Mouse (Mus musculus): ENCODE measurements at regions not wholly inside any gene's neighbourhood (a gene's known extent, or its start where the extent isn't known, plus 50 kb on each side); places are given as distances from the start of the nearest gene placed in this dataset.

DNA sequence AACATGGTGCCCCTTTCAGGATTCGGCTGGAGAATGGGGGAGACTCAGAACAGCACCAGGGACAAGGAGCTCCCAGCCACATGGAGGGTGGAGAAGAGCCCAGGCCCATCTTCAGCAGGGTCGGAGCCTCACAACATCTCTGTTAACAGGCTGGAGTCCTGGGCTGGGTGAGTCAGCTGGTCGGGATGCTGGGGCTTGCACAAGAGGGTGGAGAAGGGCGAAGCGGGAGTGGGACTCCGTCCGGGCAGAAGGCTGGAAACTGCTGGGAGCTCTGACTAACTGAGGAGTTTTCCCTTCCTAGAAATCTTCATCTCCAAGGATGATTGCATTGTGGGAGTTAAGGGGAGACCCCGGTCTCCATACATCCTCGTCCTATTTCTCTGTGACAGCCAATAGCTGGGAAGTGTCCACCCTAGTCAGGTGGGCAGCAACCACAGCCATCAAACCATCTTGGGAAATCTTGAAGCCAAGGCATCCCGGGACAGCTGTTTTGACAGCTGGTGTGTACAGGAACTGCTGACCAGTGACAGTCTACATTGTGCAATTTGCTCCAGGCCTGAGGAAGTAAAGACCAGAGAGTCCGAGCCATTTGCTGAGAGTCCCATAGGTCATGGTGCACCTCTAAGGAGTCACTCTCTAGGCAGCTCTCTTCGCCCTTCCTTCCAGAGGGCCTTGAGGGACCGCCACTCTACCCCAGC is 247.4 kb downstream of the Bcl11b start:
- no peak overlapping the region for H3K27ac ChIP-seq
- TF ChIP-seq CTCF (IDR thresholded peaks at IDR 0.05), result no peak
- intact Hi-C loops (cut with DNase I), result no loop called here
- DNase-seq (ENCODE audit: extremely low spot score in 1 of 2, low spot score in 2 of 2), result no peak
- no peak overlapping the region for H3K4me3 ChIP-seq

DNA sequence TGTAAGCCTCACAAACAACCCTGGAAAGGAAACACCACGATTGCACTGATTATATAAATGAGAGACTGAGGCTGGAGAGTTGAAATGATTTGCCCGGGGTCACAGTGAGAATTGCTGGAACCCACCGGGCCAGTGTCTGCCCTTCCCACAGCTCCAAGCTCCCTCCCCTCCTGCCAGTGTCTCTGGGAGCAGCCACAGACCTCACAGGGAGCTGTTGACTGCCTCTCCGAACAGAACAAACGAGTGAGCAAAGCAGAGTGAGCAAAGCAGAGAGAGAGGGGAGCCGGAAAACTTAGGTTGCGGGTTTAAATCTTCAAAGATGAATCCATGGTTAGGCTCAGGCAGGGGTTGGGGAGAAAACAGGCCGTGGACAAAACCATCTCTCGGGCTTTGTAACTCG is 246.2 kb downstream of the Bcl11b start:
- intact Hi-C loops (cut with DNase I), result no loop called here
- no peak for TF ChIP-seq CTCF (IDR thresholded peaks at IDR 0.05)
- Histone ChIP-seq H3K27ac (no peak overlapping the region), H3K4me3 (no peak overlapping the region)
- no peak for DNase-seq (ENCODE audit: extremely low spot score in 1 of 2, low spot score in 2 of 2)

DNA sequence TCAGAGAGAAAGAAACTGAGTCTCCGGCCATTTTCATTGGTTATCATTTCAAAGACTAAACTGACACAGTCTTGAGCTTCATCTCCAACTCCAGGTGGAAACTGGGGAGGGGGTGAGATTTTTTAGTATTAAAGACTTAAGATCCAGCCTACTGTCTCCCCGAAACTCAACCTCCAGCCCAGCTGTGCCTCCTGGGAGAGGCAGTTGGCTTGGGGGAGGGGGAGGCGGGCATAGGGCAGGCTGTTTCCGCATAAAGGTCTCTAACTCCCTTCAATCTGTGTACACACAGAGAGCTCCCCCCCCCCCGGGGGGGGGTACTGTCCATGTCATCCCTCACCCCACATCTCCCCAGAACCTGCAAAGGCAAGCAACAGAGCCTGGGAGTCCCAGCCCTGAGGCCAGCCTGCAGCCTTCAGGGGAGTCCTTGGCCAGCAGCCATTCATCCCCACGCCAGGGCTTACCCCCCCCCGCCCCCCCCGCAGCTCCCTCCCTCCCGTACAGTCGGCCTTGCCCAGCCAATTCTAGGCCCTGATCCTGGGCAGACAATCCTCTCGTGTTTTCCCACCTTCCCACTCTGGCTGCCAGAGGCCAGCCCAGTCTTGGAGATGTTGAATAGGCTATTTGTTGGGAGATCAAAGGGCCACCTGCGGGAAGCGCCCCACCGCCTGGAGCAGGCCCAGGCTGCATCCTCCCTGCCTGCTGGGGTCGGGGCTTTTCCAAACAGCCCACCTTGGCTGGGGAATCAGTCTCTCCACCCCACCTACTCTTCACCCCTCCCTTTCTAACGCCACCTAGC is 245.2 kb downstream of the Bcl11b start:
- Histone ChIP-seq H3K27ac (no peak overlapping the region), H3K4me3 (no peak overlapping the region)
- intact Hi-C loops (cut with DNase I), result no loop called here
- no peak for TF ChIP-seq CTCF (IDR thresholded peaks at IDR 0.05)
- DNase-seq (ENCODE audit: extremely low spot score in 1 of 2, low spot score in 2 of 2), result no peak

DNA sequence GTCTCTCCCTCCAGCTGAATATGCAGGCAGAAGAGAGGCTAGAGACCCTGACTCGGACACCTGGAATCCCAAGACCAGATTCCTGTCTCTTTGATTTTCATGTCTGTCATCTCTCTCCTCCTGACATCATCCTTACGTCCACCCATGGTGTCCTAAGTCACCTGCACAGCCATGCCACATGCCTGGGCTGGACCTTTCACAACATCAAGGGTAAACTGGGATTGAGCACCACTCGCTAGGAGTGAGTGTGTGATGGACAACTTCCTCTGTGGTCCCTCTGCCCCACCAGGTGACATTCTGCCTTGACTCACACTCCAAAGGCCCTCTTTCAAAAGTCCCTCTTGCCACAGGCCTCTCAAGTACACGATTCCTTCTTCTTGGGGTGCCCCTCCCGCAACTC is 244.1 kb downstream of the Bcl11b start:
- Histone ChIP-seq H3K27ac (no peak overlapping the region), H3K4me3 (no peak overlapping the region)
- no peak for DNase-seq (ENCODE audit: extremely low spot score in 1 of 2, low spot score in 2 of 2)
- TF ChIP-seq CTCF (IDR thresholded peaks at IDR 0.05), result no peak
- intact Hi-C loops (cut with DNase I), result no loop called here

DNA sequence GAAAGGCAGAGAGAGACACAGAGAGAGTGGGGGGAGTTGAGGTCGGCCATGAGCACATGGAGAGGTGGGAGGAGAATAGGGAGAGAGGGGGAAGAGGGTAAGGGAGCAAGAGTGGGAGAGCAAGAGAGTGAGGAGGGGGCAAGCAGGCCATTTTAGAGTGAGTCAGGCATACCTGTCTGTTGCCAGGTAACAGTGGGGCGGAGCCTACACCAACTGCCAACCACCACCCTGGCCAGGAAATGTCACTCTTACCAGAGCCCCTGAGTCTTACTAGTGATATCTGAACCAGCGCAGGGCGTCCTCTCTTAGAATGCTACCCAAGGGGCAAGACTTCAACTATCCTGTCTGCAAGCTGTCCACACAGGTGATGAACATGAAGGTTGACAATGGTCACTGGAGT is 243.5 kb downstream of the Bcl11b start:
- no peak overlapping the region for H3K27ac ChIP-seq
- H3K4me3 ChIP-seq, result no peak overlapping the region
- no peak for DNase-seq (ENCODE audit: extremely low spot score in 1 of 2, low spot score in 2 of 2)
- TF ChIP-seq CTCF (IDR thresholded peaks at IDR 0.05), result no peak
- intact Hi-C loops (cut with DNase I), result no loop called here

DNA sequence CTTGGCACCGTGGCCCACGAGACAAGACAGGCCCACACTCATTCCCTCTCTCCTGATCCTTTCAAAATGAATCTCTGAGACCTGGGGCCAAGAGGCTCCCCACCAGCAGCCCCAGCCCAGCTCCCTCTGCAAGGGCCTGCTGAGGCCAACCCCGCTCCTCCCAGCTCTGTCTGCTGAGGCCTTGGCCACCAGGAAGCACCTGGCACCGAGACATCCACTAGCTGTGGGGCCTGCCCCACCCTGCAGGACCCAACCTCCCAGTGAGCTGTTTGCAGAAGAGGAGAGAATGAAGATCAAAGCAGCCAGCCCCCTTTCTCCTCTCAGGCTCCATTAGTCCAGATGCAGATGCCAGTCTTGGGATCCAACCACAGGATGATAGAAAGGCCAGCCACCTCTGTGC is 241.3 kb downstream of the Bcl11b start:
- no peak for TF ChIP-seq CTCF (IDR thresholded peaks at IDR 0.05)
- Histone ChIP-seq H3K4me3 (no peak overlapping the region), H3K27ac (no peak overlapping the region)
- intact Hi-C loops (cut with DNase I), result no loop called here
- no peak for DNase-seq (ENCODE audit: extremely low spot score in 1 of 2, low spot score in 2 of 2)

DNA sequence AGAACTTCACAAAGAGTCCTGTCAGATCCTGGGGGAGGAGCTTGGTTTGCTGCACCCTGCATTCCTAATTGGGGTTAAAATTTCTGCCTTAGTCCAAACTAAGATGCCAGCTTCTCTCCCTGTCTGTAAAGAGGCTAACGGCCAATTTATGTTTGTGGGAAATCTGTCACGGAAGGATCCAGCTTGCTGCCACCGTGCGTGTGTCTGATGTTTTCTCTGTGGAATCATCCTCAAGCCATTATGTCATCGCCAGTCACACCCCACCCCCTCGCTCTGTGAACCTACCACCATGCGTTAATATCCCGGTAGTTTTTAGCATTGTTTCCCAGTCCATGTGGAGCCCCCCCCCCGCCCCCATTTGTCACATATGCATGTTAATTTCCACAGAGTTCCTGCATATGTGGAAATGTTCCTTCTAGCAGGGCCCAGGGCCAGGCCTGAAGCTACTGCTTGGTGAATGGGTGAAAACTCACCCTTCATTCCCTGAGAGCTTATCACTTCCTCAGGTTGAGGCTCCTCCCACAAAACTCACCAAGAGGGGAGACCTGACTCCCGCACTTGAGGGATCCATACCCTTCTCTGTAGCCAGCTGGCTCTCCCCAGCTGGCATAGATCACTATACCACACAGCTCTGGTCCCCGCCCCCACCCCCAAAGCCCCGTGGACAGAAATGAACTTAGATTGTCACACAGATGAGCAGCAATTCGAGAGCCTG is 233.4 kb downstream of the Bcl11b start:
- intact Hi-C loops (cut with DNase I), result no loop called here

DNA sequence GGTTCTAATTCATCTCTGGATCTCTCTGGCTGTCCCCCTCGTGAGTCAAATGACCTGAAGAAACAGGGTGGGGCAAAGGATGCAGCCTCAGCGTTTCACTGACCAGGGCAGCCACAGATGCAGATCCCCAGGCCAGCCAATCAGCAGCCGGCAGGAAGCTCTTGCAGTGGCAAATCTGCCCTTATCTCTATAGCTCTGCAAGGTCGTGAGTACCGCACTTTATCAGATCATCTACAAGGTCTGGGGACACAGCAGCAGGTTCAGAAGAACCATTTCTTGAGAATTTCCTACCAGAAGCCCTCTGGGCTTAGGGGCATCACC is 232.9 kb downstream of the Bcl11b start:
- no peak overlapping the region for H3K27ac ChIP-seq
- intact Hi-C loops (cut with DNase I), result no loop called here

More for the DNA sequence above, 233.4 kb downstream of the Bcl11b start:
- DNase-seq (ENCODE audit: extremely low spot score in 1 of 2, low spot score in 2 of 2), result no peak
- H3K4me3 ChIP-seq, result no peak overlapping the region
- TF ChIP-seq CTCF (IDR thresholded peaks at IDR 0.05), result no peak
- H3K27ac ChIP-seq, result no peak overlapping the region

DNA sequence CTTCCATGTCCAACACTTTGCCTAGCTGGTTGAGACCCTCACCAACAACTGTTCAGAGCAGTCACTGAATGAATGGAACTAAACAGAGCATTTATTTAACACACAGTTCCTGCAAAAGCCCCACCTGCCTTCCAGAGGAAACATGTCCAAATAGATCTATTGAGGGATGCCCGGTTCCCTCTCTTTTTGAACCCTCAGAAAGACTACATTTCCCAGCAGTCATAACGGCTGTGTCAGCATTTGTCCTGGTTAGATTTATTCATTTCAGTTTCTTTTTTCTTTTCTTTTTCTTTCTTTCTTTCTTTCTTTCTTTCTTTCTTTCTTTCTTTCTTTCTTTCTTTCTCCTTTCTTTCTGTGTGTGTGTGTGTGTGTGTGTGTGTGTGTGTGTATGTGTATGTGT is 232.1 kb downstream of the Bcl11b start:
- no peak overlapping the region for H3K27ac ChIP-seq
- intact Hi-C loops (cut with DNase I), result no loop called here
- no peak overlapping the region for H3K4me3 ChIP-seq
- TF ChIP-seq CTCF (IDR thresholded peaks at IDR 0.05), result no peak
- DNase-seq (ENCODE audit: extremely low spot score in 1 of 2, low spot score in 2 of 2), result no peak

More for the DNA sequence above, 232.9 kb downstream of the Bcl11b start:
- no peak overlapping the region for H3K4me3 ChIP-seq
- TF ChIP-seq CTCF (IDR thresholded peaks at IDR 0.05), result no peak
- DNase-seq (ENCODE audit: extremely low spot score in 1 of 2, low spot score in 2 of 2), result no peak

DNA sequence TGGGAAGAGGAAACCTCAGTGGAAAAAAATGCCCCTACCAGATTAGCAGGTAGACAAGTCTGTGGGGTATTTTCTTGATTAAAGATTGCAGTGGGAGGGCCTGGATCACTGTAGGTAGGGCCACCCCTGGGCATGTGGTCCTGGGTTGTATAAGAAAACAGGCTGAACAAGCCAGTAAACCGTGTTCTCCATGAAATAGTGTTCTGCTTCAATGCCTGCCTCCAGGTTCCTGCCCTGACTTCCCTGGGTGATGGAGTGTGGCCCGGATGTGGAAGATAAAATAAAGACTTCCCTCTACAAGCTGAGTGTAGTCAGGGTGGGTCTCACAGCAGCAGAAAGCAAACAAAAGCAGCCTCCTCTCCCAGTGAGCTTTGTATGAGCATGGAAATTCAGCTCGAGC is 231.6 kb downstream of the Bcl11b start:
- Histone ChIP-seq H3K4me3 (no peak overlapping the region), H3K27ac (no peak overlapping the region)
- DNase-seq (ENCODE audit: extremely low spot score in 1 of 2, low spot score in 2 of 2), result no peak
- intact Hi-C loops (cut with DNase I), result no loop called here
- TF ChIP-seq CTCF (IDR thresholded peaks at IDR 0.05), result no peak

DNA sequence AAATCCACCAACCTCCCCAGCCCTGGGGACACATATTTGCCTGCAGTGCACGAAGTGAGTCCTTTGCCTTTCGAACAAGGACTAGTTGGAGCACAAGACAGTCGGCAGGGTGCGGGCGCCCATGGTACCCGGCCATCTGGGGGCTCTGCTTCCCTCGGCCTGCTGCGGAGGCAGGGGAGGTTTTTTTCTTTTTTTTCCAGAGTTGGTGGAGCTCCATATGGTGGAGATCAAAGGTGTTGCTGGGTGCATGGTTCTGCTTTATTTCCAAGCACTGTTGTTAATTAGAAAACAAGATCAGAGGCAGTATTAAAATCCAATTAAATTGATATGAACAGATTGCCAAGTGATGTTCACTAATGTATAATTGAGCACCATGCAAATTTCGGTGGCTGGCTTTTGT is 225.4 kb downstream of the Bcl11b start:
- Histone ChIP-seq H3K4me3 (no peak overlapping the region), H3K27ac (no peak overlapping the region)
- intact Hi-C loops (cut with DNase I), result no loop called here
- no peak for TF ChIP-seq CTCF (IDR thresholded peaks at IDR 0.05)
- DNase-seq (ENCODE audit: extremely low spot score in 1 of 2, low spot score in 2 of 2), result no peak

DNA sequence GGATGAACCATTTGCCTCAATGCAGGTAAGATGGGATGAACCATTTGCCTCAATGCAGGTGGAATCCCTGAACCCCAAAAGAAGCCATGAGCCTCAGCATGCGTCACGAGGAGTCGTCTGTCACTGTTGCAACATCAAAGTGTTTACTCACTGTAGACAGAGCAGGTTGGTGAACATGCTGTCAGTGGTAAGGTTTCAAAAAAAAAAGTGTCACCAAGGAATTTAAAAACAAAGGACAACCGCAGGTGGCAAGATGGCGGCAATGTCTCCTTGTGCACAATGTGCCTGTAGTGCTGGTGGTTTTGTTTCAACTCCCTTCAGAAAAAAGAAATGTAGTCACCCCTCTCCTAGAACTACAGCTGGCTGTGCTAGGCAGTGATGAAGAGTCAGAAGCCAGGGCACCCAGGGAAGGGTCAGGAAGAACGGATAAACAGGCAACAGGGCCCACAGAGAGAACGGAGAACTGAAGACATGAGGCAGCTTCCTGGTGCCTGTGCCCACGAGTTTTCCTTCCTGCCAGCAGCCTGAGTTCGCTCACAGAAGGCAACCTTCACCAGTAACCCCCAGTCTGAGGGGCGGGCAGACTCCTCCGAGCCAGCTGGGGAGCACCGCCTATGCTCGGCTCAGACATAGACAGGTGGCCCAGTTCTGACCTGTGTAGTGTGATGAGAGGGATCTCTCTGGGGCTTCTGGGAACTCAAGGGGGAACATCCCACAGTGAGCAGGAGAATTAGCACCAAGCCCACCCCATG is 223.9 kb downstream of the Bcl11b start:
- no peak for DNase-seq (ENCODE audit: extremely low spot score in 1 of 2, low spot score in 2 of 2)
- no peak for TF ChIP-seq CTCF (IDR thresholded peaks at IDR 0.05)
- intact Hi-C loops (cut with DNase I), result no loop called here
- Histone ChIP-seq H3K4me3 (no peak overlapping the region), H3K27ac (no peak overlapping the region)
